Mouse (Mus musculus): ENCODE measurements at regions not wholly inside any gene's neighbourhood (a gene's known extent, or its start where the extent isn't known, plus 50 kb on each side); places are given as distances from the start of the nearest gene placed in this dataset.

DNA sequence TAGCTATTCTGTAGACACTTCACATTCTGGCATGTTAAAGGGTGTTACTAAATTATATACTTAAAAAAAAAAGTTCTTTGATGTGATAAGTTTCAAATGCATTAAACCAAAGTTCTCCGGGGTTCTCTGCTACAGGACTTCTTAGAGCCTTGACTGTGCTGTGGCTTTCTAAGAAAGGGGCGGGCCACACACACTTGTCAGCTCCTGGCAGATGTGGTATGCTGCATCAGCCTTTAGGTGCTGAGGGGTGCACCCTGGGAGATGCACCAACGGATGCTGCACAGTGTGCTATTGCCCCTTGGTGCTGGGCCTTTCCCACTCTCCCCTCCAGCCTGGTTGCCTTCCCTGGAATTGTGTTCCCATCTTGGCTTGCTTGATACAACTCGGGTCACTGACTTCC is 125.0 kb downstream of the Bcl2l11 start:
- ATAC-seq (ENCODE audit: insufficient number of reproducible peaks, insufficient read depth, low FRiP score, low read depth), result no peak
- WGBS, result 71% methylated on average over 4 of the region's 4 CpGs

DNA sequence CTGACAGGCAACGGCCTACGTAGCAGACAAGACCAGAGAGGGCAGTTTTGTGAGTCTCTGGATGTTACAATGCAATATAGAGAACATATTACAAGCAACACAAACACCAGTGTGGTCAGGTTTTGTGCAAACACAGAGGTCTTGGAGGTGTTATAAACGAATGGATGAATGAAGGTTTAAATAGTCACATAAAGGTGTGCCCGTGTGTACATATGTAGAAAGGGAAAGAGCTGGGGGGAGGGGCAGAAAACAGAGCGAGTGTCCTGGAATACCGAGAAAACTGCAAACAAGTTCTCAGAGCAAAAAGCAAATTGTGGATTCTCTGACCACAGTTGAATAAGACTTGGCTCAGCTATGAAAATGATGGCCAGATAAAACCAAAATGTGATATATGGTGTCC is 130.8 kb downstream of the Bcl2l11 start:
- Histone ChIP-seq H3K9ac (replicated peaks; ENCODE audit: low read depth, low read length) (no peak overlapping the region), H3K27me3 (ENCODE audit: control insufficient read depth, insufficient read depth, low read length) (no peaks in the 10 kb centered on the region), H3K27ac (ENCODE audit: low read length) (no peak overlapping the region), H3K36me3 (ENCODE audit: control insufficient read depth, insufficient read depth, low read length) (no peaks in the 10 kb centered on the region), H3K4me2 (replicated peaks; ENCODE audit: low read depth, low read length) (no peak overlapping the region), H3K4me3 (ENCODE audit: low read depth, low read length) (no peak overlapping the region), H3K9me3 (ENCODE audit: control insufficient read depth, low read depth, low read length) (no peaks in the 10 kb centered on the region), H3K4me1 (ENCODE audit: control insufficient read depth, insufficient read depth, low read length) (no peaks in the 10 kb centered on the region)
- WGBS, result 55% methylated on average over 6 of the region's 6 CpGs
- ATAC-seq (ENCODE audit: insufficient number of reproducible peaks, insufficient read depth, low FRiP score, low read depth), result peak; percentile 56; the same call in 1 of the 2 replicates

More for the DNA sequence above, 125.0 kb downstream of the Bcl2l11 start:
- no peaks in the 10 kb centered on the region for H3K9me3 ChIP-seq (ENCODE audit: control insufficient read depth, low read depth, low read length)
- H3K4me1 ChIP-seq (ENCODE audit: control insufficient read depth, insufficient read depth, low read length), result no peaks in the 10 kb centered on the region
- no peak overlapping the region for H3K4me3 ChIP-seq (ENCODE audit: low read depth, low read length)
- H3K36me3 ChIP-seq (ENCODE audit: control insufficient read depth, insufficient read depth, low read length), result no peaks in the 10 kb centered on the region
- no peaks in the 10 kb centered on the region for H3K27me3 ChIP-seq (ENCODE audit: control insufficient read depth, insufficient read depth, low read length)
- H3K4me2 ChIP-seq (replicated peaks; ENCODE audit: low read depth, low read length), result no peak overlapping the region
- no peak overlapping the region for H3K9ac ChIP-seq (replicated peaks; ENCODE audit: low read depth, low read length)
- no peak overlapping the region for H3K27ac ChIP-seq (ENCODE audit: low read length)

DNA sequence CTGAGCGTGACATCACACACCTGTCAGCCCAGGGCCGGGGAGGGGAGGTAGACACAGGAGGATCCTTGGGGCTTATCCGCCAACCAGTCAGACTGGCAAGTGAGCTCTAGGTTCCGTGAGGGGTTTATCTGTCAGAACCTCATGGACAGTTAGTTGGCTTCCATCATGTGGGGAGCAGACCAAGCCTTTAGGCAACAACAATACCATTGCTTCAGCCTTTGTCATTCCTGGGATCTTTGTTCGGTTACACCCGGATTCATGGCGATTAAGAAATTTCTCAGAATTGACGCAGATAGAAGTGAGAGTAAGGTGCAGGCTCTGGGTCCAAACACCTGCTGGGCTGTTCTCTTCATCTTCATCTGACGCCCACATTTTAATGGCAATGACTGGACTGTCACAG is 131.4 kb downstream of the Bcl2l11 start:
- Histone ChIP-seq H3K4me1 (ENCODE audit: control insufficient read depth, insufficient read depth, low read length) (no peaks in the 10 kb centered on the region), H3K27ac (ENCODE audit: low read length) (no peak overlapping the region), H3K36me3 (ENCODE audit: control insufficient read depth, insufficient read depth, low read length) (no peaks in the 10 kb centered on the region), H3K27me3 (ENCODE audit: control insufficient read depth, insufficient read depth, low read length) (no peaks in the 10 kb centered on the region), H3K4me3 (ENCODE audit: low read depth, low read length) (no peak overlapping the region), H3K9ac (replicated peaks; ENCODE audit: low read depth, low read length) (no peak overlapping the region), H3K9me3 (ENCODE audit: control insufficient read depth, low read depth, low read length) (no peaks in the 10 kb centered on the region), H3K4me2 (replicated peaks; ENCODE audit: low read depth, low read length) (no peak overlapping the region)
- no peak for ATAC-seq (ENCODE audit: insufficient number of reproducible peaks, insufficient read depth, low FRiP score, low read depth)
- WGBS, result 58% methylated on average over 9 of the region's 9 CpGs

DNA sequence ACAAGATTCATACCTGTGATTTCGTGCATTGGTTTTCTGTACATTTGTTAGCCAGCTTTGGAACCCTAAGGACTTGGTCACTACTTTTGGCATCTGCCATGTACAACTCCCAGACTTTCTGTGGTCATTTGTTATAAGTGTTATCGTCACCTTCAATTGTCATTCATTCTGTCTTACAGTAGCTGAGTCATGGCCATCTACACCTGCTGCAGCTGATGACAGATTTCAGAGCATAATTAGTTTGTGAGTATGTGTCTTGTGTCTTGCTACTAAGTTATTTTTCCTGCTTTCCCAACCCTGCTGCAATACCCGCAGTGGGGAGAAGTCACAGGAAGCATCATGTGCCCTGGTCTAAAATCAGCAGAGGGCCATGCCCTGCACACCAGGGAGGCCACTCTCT is 138.0 kb downstream of the Bcl2l11 start:
- no peak overlapping the region for H3K4me3 ChIP-seq (ENCODE audit: low read depth, low read length)
- ATAC-seq (ENCODE audit: insufficient number of reproducible peaks, insufficient read depth, low FRiP score, low read depth), result no peak
- H3K9me3 ChIP-seq (ENCODE audit: control insufficient read depth, low read depth, low read length), result no peaks in the 10 kb centered on the region
- no peaks in the 10 kb centered on the region for H3K36me3 ChIP-seq (ENCODE audit: control insufficient read depth, insufficient read depth, low read length)
- WGBS, result 86% methylated on average over 3 of the region's 3 CpGs
- H3K27ac ChIP-seq (ENCODE audit: low read length), result no peak overlapping the region
- H3K27me3 ChIP-seq (ENCODE audit: control insufficient read depth, insufficient read depth, low read length), result no peaks in the 10 kb centered on the region
- H3K9ac ChIP-seq (replicated peaks; ENCODE audit: low read depth, low read length), result no peak overlapping the region
- H3K4me2 ChIP-seq (replicated peaks; ENCODE audit: low read depth, low read length), result no peak overlapping the region
- H3K4me1 ChIP-seq (ENCODE audit: control insufficient read depth, insufficient read depth, low read length), result peaks cover 7% of the 10 kb centered on the region; the same call in 1 of the 2 replicates

DNA sequence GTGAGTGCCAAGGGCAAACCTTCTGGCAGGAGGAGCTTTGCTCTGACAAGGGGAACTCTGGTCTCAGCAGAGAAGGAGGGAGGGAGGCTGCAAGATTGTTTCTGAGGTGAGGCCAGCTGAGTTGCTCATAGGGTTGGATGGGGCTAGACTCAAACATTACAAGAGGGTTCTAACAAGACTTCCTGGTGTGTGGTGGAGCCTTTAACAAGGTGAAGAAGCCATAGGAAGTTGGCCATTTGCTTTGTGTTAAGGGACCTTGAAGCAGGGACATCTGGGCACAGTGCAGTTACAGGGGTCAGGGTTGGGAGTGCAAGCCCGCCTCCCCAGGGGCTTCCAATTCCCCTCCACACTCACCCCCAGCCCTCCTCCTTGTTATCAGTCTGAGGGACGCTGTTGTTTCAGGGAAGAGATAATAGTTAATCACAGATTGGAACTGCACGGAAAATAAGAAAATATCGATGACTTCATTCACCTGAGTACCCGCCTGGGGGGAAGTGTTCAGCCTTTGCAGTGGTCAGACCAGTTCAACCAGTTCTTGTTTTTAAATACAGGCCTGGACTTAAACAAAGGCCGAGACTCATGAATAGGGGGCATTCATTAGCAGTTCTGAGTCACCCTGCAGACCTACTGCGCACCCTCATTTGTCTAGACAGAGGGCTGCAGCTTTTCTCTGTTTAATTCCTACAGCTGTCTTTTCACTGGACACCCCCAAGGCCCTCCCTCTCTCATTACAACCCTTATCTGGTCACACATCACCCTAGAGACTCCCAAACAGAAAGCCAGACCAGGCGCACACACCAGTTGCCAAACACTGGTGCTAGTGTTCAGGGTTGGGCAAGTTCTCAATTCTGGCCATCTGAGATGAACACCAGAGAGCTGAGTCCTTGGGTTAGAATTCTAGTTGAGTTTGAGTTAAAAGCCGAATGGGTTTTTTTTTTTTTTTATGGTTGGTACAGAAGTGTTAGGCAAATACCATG is 139.5 kb downstream of the Bcl2l11 start:
- 41% methylated on average over 9 of the region's 9 CpGs for WGBS
- H3K4me2 ChIP-seq (replicated peaks; ENCODE audit: low read depth, low read length), result no peak overlapping the region

DNA sequence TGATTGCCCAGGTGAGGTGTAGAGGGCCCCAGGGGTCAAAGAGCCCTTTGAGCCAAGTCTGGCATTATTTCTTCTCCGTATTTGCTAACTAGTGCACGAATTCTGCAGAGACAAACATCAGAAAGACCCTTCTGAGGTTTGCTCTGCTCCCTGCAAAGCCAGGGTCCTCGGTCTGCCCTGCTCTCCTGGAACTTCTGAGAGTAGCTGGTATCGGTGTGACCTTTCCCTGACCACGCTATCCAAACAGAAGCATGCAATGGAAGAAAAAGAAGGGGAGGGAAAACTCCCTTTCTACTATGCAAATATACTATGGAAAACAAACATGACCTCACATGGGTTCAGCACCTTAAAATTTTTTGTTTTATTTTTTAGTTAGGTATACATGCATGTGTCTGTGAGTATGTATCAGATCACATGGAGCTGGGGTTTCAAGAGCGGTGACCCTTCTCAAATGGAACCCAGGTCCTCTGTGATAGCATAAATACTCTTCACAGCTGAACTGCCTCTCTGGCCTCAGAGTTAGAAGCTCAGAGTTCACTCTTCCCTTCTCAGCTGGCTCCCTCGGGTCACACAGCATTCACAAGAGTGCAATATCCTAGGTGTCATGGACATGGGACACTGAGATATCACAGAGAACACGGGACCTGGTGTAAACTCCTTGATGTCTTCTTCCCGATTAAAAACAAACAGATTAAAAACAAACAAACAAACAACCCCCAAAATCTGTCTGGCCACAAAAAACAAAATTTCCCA is 144.7 kb downstream of the Bcl2l11 start:
- no peak overlapping the region for H3K9ac ChIP-seq (replicated peaks; ENCODE audit: low read depth, low read length)
- H3K9me3 ChIP-seq (ENCODE audit: control insufficient read depth, low read depth, low read length), result no peaks in the 10 kb centered on the region
- H3K27me3 ChIP-seq (ENCODE audit: control insufficient read depth, insufficient read depth, low read length), result no peaks in the 10 kb centered on the region
- H3K4me1 ChIP-seq (ENCODE audit: control insufficient read depth, insufficient read depth, low read length), result no peaks in the 10 kb centered on the region
- no peak overlapping the region for H3K4me3 ChIP-seq (ENCODE audit: low read depth, low read length)
- WGBS, result 37% methylated on average over 9 of the region's 9 CpGs
- no peaks in the 10 kb centered on the region for H3K36me3 ChIP-seq (ENCODE audit: control insufficient read depth, insufficient read depth, low read length)
- peak; percentile 57; the same call in 1 of the 2 replicates for ATAC-seq (ENCODE audit: insufficient number of reproducible peaks, insufficient read depth, low FRiP score, low read depth)
- no peak overlapping the region for H3K4me2 ChIP-seq (replicated peaks; ENCODE audit: low read depth, low read length)
- H3K27ac ChIP-seq (ENCODE audit: low read length), result no peak overlapping the region

More for the DNA sequence above, 139.5 kb downstream of the Bcl2l11 start:
- no peaks in the 10 kb centered on the region for H3K9me3 ChIP-seq (ENCODE audit: control insufficient read depth, low read depth, low read length)
- no peak overlapping the region for H3K4me3 ChIP-seq (ENCODE audit: low read depth, low read length)
- no peaks in the 10 kb centered on the region for H3K36me3 ChIP-seq (ENCODE audit: control insufficient read depth, insufficient read depth, low read length)
- peak; percentile 86 for ATAC-seq (ENCODE audit: insufficient number of reproducible peaks, insufficient read depth, low FRiP score, low read depth)
- H3K27me3 ChIP-seq (ENCODE audit: control insufficient read depth, insufficient read depth, low read length), result no peaks in the 10 kb centered on the region
- H3K9ac ChIP-seq (replicated peaks; ENCODE audit: low read depth, low read length), result no peak overlapping the region
- peak overlapping the region; percentile 90 for H3K27ac ChIP-seq (ENCODE audit: low read length)
- peaks cover 7% of the 10 kb centered on the region; the same call in 1 of the 2 replicates for H3K4me1 ChIP-seq (ENCODE audit: control insufficient read depth, insufficient read depth, low read length)

DNA sequence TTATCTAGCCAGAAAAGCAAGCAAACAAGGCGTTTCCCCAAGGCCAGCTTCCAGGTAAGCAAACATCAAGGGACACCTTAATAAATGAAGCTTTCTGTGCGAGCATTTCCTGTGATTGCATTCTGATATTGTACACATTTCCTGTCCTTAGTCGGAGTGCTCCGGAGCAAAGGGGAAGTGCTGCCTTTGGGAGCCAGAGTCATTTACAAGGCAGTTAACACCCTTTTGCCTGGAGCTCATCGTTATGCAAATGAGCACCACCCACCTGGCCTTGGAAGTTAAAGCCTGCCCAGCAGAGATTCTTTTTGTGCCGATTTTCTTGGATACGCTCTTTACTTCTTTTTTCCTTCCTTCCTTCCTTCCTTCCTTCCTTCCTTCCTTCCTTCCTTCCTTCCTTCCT is 147.0 kb downstream of the Bcl2l11 start:
- ATAC-seq (ENCODE audit: insufficient number of reproducible peaks, insufficient read depth, low FRiP score, low read depth), result no peak
- H3K27me3 ChIP-seq (ENCODE audit: control insufficient read depth, insufficient read depth, low read length), result no peaks in the 10 kb centered on the region
- 13% methylated on average over 7 of the region's 7 CpGs for WGBS
- no peak overlapping the region for H3K9ac ChIP-seq (replicated peaks; ENCODE audit: low read depth, low read length)
- H3K9me3 ChIP-seq (ENCODE audit: control insufficient read depth, low read depth, low read length), result no peaks in the 10 kb centered on the region
- H3K4me2 ChIP-seq (replicated peaks; ENCODE audit: low read depth, low read length), result no peak overlapping the region
- H3K27ac ChIP-seq (ENCODE audit: low read length), result no peak overlapping the region
- no peaks in the 10 kb centered on the region for H3K36me3 ChIP-seq (ENCODE audit: control insufficient read depth, insufficient read depth, low read length)
- H3K4me3 ChIP-seq (ENCODE audit: low read depth, low read length), result no peak overlapping the region
- no peaks in the 10 kb centered on the region for H3K4me1 ChIP-seq (ENCODE audit: control insufficient read depth, insufficient read depth, low read length)

DNA sequence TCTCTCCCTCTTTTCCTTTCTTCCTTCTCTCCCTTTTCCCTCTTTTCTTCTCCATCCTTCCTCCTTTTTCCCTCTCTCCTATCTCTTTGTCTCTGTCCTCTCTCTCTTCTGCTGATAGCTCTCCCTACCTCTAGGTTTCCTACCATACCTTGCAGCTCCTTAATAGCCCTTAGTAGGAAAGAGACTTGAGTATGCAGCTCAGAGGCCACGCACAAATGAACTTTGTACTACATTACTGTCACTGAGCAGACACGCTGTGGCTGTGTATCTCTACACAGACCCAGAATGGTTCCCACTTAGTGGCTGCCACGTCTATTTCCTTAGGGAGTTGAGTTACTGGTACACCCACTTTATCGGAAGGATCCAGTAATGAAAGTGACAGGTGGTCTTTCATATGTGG is 147.5 kb downstream of the Bcl2l11 start:
- no peak for ATAC-seq (ENCODE audit: insufficient number of reproducible peaks, insufficient read depth, low FRiP score, low read depth)
- Histone ChIP-seq H3K9ac (replicated peaks; ENCODE audit: low read depth, low read length) (no peak overlapping the region), H3K27me3 (ENCODE audit: control insufficient read depth, insufficient read depth, low read length) (no peaks in the 10 kb centered on the region), H3K4me3 (ENCODE audit: low read depth, low read length) (no peak overlapping the region), H3K4me1 (ENCODE audit: control insufficient read depth, insufficient read depth, low read length) (peaks cover 4% of the 10 kb centered on the region; the same call in 1 of the 2 replicates), H3K27ac (ENCODE audit: low read length) (no peak overlapping the region), H3K4me2 (replicated peaks; ENCODE audit: low read depth, low read length) (no peak overlapping the region), H3K36me3 (ENCODE audit: control insufficient read depth, insufficient read depth, low read length) (no peaks in the 10 kb centered on the region), H3K9me3 (ENCODE audit: control insufficient read depth, low read depth, low read length) (no peaks in the 10 kb centered on the region)
- WGBS, result 47% methylated on average over 4 of the region's 4 CpGs

Measured in stomach, embryonic 14.5 days (tissue).